Mouse (Mus musculus) ES-CJ7 (cell line): Measurements from ENCODE around the gene Tex22.

Source experiments
- DNase-seq: peaks from one replicate; pipeline ENCODE4 v3.0.0; 2011; ENCODE audit warnings: low read depth, low spot score

Tex22 gene

GRCm38 (mm10) chr12:113056089-113056488, 18.2 kb upstream of the Tex22 start:
- no peak for DNase-seq

- DNase-seq = no peak
Observed at GRCm38 (mm10) chr12:113060178-113060577, 14.1 kb upstream of the Tex22 start.

- DNase-seq = no peak
Observed at GRCm38 (mm10) chr12:113061606-113062005, 12.7 kb upstream of the Tex22 start.

- no peak for DNase-seq
Observed at GRCm38 (mm10) chr12:113062201-113062600, 12.1 kb upstream of the Tex22 start.

GRCm38 (mm10) chr12:113063700-113064099, 10.6 kb upstream of the Tex22 start:
- DNase-seq = no peak

GRCm38 (mm10) chr12:113068002-113068401, 6.3 kb upstream of the Tex22 start:
- no peak for DNase-seq

GRCm38 (mm10) chr12:113069389-113069788, 4.9 kb upstream of the Tex22 start:
- no peak for DNase-seq

GRCm38 (mm10) chr12:113071321-113071720, 3.0 kb upstream of the Tex22 start:
- DNase-seq = no peak

- no peak for DNase-seq
Observed at GRCm38 (mm10) chr12:113071827-113072226, 2.5 kb upstream of the Tex22 start.

GRCm38 (mm10) chr12:113073420-113074328, 628 bp upstream of the Tex22 start:
- DNase-seq = peak; percentile 77

GRCm38 (mm10) chr12:113075063-113075454, 757 bp downstream of the Tex22 start:
- peak; percentile 94 for DNase-seq

- DNase-seq = no peak
Observed at GRCm38 (mm10) chr12:113075486-113075885, 1.2 kb downstream of the Tex22 start.

- no peak for DNase-seq
Observed at GRCm38 (mm10) chr12:113087276-113087675, 13.0 kb downstream of the Tex22 start.

GRCm38 (mm10) chr12:113088026-113088425, 13.7 kb downstream of the Tex22 start:
- DNase-seq = peak; percentile 68

GRCm38 (mm10) chr12:113089107-113089506, 14.8 kb downstream of the Tex22 start:
- DNase-seq = no peak

- DNase-seq = no peak
Observed at GRCm38 (mm10) chr12:113090053-113090452, 15.8 kb downstream of the Tex22 start.

- no peak for DNase-seq
Observed at GRCm38 (mm10) chr12:113097040-113097439, 22.7 kb downstream of the Tex22 start.

- no peak for DNase-seq
Observed at GRCm38 (mm10) chr12:113097749-113098281, 23.5 kb downstream of the Tex22 start, which contains the start of gene Mta1. Gene Mta1 (plus strand): TSS chr12:113098278.

- DNase-seq = no peak
Observed at GRCm38 (mm10) chr12:113098530-113099151, 24.3 kb downstream of the Tex22 start.

- DNase-seq = no peak
Observed at GRCm38 (mm10) chr12:113099470-113100237, 25.4 kb downstream of the Tex22 start.

- no peak for DNase-seq
Observed at GRCm38 (mm10) chr12:113100448-113101076, 26.3 kb downstream of the Tex22 start.
